Mouse (Mus musculus): ENCODE results near the gene Vav1. TPM values are rescaled to one million over a fixed set of nuclear protein-coding genes. Genes with fewer than 3 reads are reported as not detected.

Vav1 gene
- polyA plus RNA-seq, 1 experiment from 2014 or later, result 2.3 TPM

DNA sequence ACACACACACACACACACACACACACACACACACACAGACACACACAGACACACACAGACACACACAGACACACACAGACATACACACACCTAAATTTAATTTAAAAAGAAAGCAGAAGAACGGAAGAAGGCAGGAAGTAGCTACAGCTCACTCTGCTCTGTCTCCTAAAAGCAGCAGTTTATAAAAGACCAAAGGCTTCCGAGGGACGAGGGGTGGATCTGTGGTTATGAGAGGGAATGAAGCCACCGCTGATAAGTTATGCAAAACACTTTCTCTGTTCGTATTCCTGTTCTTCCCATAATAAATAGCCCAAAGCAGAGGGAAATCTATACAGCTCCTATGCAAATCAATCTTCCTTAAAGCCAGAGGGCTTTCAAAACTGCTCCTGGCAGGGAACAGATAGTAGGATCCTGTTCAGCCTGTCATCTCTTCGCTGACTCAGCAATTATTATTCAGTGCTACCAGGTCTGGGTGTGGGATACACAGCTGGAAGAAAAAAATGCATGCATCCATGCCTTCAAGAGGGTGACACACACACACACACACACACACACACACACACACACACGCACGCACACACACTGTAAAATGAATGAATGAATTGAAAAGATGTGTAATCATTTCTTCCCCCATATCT, 7.9 kb downstream of the Vav1 start:
- Histone ChIP-seq H3K27me3 (ENCODE audit: control insufficient read depth, insufficient read depth, low read length) (no peaks in the 10 kb centered on the region), H3K4me1 (ENCODE audit: control insufficient read depth, insufficient read depth, low read length) (no peaks in the 10 kb centered on the region), H3K27ac (ENCODE audit: low read depth, low read length) (no peak overlapping the region), H3K4me3 (ENCODE audit: low read depth, low read length) (no peak overlapping the region), H3K36me3 (ENCODE audit: control insufficient read depth, insufficient read depth, low read length) (no peaks in the 10 kb centered on the region), H3K4me2 (no peak overlapping the region), H3K9me3 (ENCODE audit: control insufficient read depth, low read length) (no peaks in the 10 kb centered on the region), H3K9ac (ENCODE audit: low read length) (no peak overlapping the region)
- no peak; the same call in 1 of the 2 replicates for ATAC-seq (ENCODE audit: low FRiP score)
- peak; percentile 62 for DNase-seq (ENCODE audit: low spot score, missing footprints)
- WGBS, result 87% methylated on average over 8 of the region's 8 CpGs

DNA sequence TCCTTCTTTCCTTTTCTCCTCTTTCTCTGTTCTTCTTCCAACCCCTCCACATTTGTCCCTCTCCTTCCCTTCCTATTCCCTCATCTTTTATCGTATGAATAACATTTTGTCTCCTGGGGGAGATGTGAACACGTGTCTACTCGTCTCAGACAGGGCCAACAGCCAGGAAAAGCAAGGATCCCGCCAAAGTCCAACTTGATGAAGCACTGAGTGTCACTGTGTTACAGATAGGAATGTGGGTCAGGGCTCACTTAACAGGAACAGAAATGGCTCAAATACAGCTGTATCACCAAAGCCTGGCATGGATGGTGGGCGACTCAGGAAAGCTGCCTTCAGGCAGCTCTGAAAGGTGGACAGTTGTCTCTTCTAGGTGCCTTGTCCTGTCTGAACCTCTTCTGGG, 10.4 kb downstream of the Vav1 start:
- DNase-seq (ENCODE audit: low spot score, missing footprints) (peak; percentile 53), ATAC-seq (ENCODE audit: low FRiP score) (no peak)
- 86% methylated on average over 5 of the region's 5 CpGs for WGBS
- Histone ChIP-seq H3K27me3 (ENCODE audit: control insufficient read depth, insufficient read depth, low read length) (no peaks in the 10 kb centered on the region), H3K27ac (ENCODE audit: low read depth, low read length) (no peak overlapping the region), H3K9me3 (ENCODE audit: control insufficient read depth, low read length) (no peaks in the 10 kb centered on the region), H3K36me3 (ENCODE audit: control insufficient read depth, insufficient read depth, low read length) (no peaks in the 10 kb centered on the region), H3K4me1 (ENCODE audit: control insufficient read depth, insufficient read depth, low read length) (no peaks in the 10 kb centered on the region), H3K4me2 (no peak overlapping the region), H3K4me3 (ENCODE audit: low read depth, low read length) (no peak overlapping the region), H3K9ac (ENCODE audit: low read length) (no peak overlapping the region)

- WGBS, result 83% methylated on average over 9 of the region's 9 CpGs
- Histone ChIP-seq H3K4me2 (no peak overlapping the region), H3K9me3 (ENCODE audit: control insufficient read depth, low read length) (no peaks in the 10 kb centered on the region), H3K9ac (ENCODE audit: low read length) (no peak overlapping the region), H3K27me3 (ENCODE audit: control insufficient read depth, insufficient read depth, low read length) (no peaks in the 10 kb centered on the region), H3K4me1 (ENCODE audit: control insufficient read depth, insufficient read depth, low read length) (no peaks in the 10 kb centered on the region), H3K36me3 (ENCODE audit: control insufficient read depth, insufficient read depth, low read length) (no peaks in the 10 kb centered on the region), H3K27ac (ENCODE audit: low read depth, low read length) (no peak overlapping the region), H3K4me3 (ENCODE audit: low read depth, low read length) (no peak overlapping the region)
- no peak for DNase-seq (ENCODE audit: low spot score, missing footprints)
- no peak for ATAC-seq (ENCODE audit: low FRiP score)
Observed at GRCm38 (mm10) chr17:57290001-57290670, 11.2 kb downstream of the Vav1 start.

GRCm38 (mm10) chr17:57290671-57291055, 11.8 kb downstream of the Vav1 start:
- H3K27me3 ChIP-seq (ENCODE audit: control insufficient read depth, insufficient read depth, low read length), result no peaks in the 10 kb centered on the region
- ATAC-seq (ENCODE audit: low FRiP score), result no peak
- 84% methylated on average over 7 of the region's 7 CpGs for WGBS

DNA sequence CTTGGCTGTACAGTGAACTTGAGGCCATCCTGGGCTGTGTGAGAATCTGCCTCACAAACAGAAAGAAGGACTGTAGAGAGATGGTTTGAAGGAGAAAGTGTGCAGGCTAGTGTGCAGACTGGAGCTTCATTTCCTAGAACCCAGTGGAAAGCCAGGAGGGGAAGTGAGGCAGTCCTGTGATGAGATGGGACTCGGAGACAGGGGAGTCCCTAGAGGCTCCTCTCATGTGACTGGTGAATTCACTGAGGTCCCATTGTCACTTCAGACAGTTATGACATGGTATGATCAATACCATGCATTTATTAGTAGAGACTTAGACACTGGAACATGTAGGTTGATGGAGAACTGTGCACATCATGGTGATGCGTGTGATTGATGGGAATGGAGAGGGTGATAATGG, 13.4 kb downstream of the Vav1 start:
- H3K4me2 ChIP-seq, result no peak overlapping the region
- no peak overlapping the region for H3K27ac ChIP-seq (ENCODE audit: low read depth, low read length)
- no peaks in the 10 kb centered on the region for H3K27me3 ChIP-seq (ENCODE audit: control insufficient read depth, insufficient read depth, low read length)
- no peaks in the 10 kb centered on the region for H3K9me3 ChIP-seq (ENCODE audit: control insufficient read depth, low read length)
- no peak overlapping the region for H3K4me3 ChIP-seq (ENCODE audit: low read depth, low read length)
- peak; percentile 35 for DNase-seq (ENCODE audit: low spot score, missing footprints)
- no peaks in the 10 kb centered on the region for H3K4me1 ChIP-seq (ENCODE audit: control insufficient read depth, insufficient read depth, low read length)
- no peak overlapping the region for H3K9ac ChIP-seq (ENCODE audit: low read length)
- no peak for ATAC-seq (ENCODE audit: low FRiP score)
- H3K36me3 ChIP-seq (ENCODE audit: control insufficient read depth, insufficient read depth, low read length), result no peaks in the 10 kb centered on the region
- 89% methylated on average over 2 of the region's 2 CpGs for WGBS

More at GRCm38 (mm10) chr17:57290671-57291055, 11.8 kb downstream of the Vav1 start:
- Histone ChIP-seq H3K27ac (ENCODE audit: low read depth, low read length) (no peak overlapping the region), H3K36me3 (ENCODE audit: control insufficient read depth, insufficient read depth, low read length) (no peaks in the 10 kb centered on the region), H3K9ac (ENCODE audit: low read length) (no peak overlapping the region), H3K4me1 (ENCODE audit: control insufficient read depth, insufficient read depth, low read length) (no peaks in the 10 kb centered on the region), H3K4me3 (ENCODE audit: low read depth, low read length) (no peak overlapping the region), H3K4me2 (no peak overlapping the region), H3K9me3 (ENCODE audit: control insufficient read depth, low read length) (no peaks in the 10 kb centered on the region)
- peak; percentile 14 for DNase-seq (ENCODE audit: low spot score, missing footprints)

- Histone ChIP-seq H3K4me3 (ENCODE audit: low read depth, low read length) (no peak overlapping the region), H3K4me1 (ENCODE audit: control insufficient read depth, insufficient read depth, low read length) (no peaks in the 10 kb centered on the region), H3K27me3 (ENCODE audit: control insufficient read depth, insufficient read depth, low read length) (no peaks in the 10 kb centered on the region), H3K36me3 (ENCODE audit: control insufficient read depth, insufficient read depth, low read length) (no peaks in the 10 kb centered on the region), H3K9me3 (ENCODE audit: control insufficient read depth, low read length) (no peaks in the 10 kb centered on the region), H3K4me2 (no peak overlapping the region), H3K9ac (ENCODE audit: low read length) (no peak overlapping the region), H3K27ac (ENCODE audit: low read depth, low read length) (no peak overlapping the region)
- no peak for ATAC-seq (ENCODE audit: low FRiP score)
- WGBS, result 95% methylated on average over 9 of the region's 9 CpGs
- DNase-seq (ENCODE audit: low spot score, missing footprints), result no peak
Observed at GRCm38 (mm10) chr17:57292968-57293367, 14.1 kb downstream of the Vav1 start.

GRCm38 (mm10) chr17:57295935-57296334, 17.0 kb downstream of the Vav1 start:
- 96% methylated on average over 9 of the region's 9 CpGs for WGBS

GRCm38 (mm10) chr17:57297040-57297439, 18.1 kb downstream of the Vav1 start:
- no peaks in the 10 kb centered on the region for H3K27me3 ChIP-seq (ENCODE audit: control insufficient read depth, insufficient read depth, low read length)
- H3K27ac ChIP-seq (ENCODE audit: low read depth, low read length), result no peak overlapping the region
- WGBS, result 86% methylated on average over 12 of the region's 12 CpGs
- H3K4me2 ChIP-seq, result no peak overlapping the region
- no peak for DNase-seq (ENCODE audit: low spot score, missing footprints)
- H3K9ac ChIP-seq (ENCODE audit: low read length), result no peak overlapping the region
- H3K9me3 ChIP-seq (ENCODE audit: control insufficient read depth, low read length), result no peaks in the 10 kb centered on the region
- no peaks in the 10 kb centered on the region for H3K4me1 ChIP-seq (ENCODE audit: control insufficient read depth, insufficient read depth, low read length)
- no peak for ATAC-seq (ENCODE audit: low FRiP score)
- no peaks in the 10 kb centered on the region for H3K36me3 ChIP-seq (ENCODE audit: control insufficient read depth, insufficient read depth, low read length)
- no peak overlapping the region for H3K4me3 ChIP-seq (ENCODE audit: low read depth, low read length)

More at GRCm38 (mm10) chr17:57295935-57296334, 17.0 kb downstream of the Vav1 start:
- no peak overlapping the region for H3K27ac ChIP-seq (ENCODE audit: low read depth, low read length)
- no peaks in the 10 kb centered on the region for H3K9me3 ChIP-seq (ENCODE audit: control insufficient read depth, low read length)
- no peak overlapping the region for H3K9ac ChIP-seq (ENCODE audit: low read length)
- no peaks in the 10 kb centered on the region for H3K4me1 ChIP-seq (ENCODE audit: control insufficient read depth, insufficient read depth, low read length)
- H3K4me2 ChIP-seq, result no peak overlapping the region
- no peaks in the 10 kb centered on the region for H3K36me3 ChIP-seq (ENCODE audit: control insufficient read depth, insufficient read depth, low read length)
- ATAC-seq (ENCODE audit: low FRiP score) (no peak), DNase-seq (ENCODE audit: low spot score, missing footprints) (no peak)
- H3K27me3 ChIP-seq (ENCODE audit: control insufficient read depth, insufficient read depth, low read length), result no peaks in the 10 kb centered on the region
- H3K4me3 ChIP-seq (ENCODE audit: low read depth, low read length), result no peak overlapping the region

GRCm38 (mm10) chr17:57305593-57305992, 26.7 kb downstream of the Vav1 start:
- Histone ChIP-seq H3K4me2 (no peak overlapping the region), H3K27me3 (ENCODE audit: control insufficient read depth, insufficient read depth, low read length) (no peaks in the 10 kb centered on the region), H3K27ac (ENCODE audit: low read depth, low read length) (no peak overlapping the region), H3K9ac (ENCODE audit: low read length) (no peak overlapping the region), H3K4me1 (ENCODE audit: control insufficient read depth, insufficient read depth, low read length) (no peaks in the 10 kb centered on the region), H3K9me3 (ENCODE audit: control insufficient read depth, low read length) (no peaks in the 10 kb centered on the region), H3K4me3 (ENCODE audit: low read depth, low read length) (no peak overlapping the region), H3K36me3 (ENCODE audit: control insufficient read depth, insufficient read depth, low read length) (no peaks in the 10 kb centered on the region)
- no peak for DNase-seq (ENCODE audit: low spot score, missing footprints)
- 69% methylated on average over 4 of the region's 4 CpGs for WGBS
- no peak for ATAC-seq (ENCODE audit: low FRiP score)

Data from midbrain, embryonic 11.5 days (tissue).